Mouse (Mus musculus) midbrain, postnatal 0 days (tissue): Measurements from ENCODE around the gene Eva1c. TPM values are rescaled to one million over a fixed set of nuclear protein-coding genes. Genes with fewer than 3 reads are reported as not detected.

Experiments
- ATAC-seq: fragments of 200-750 bp; cut with Nextera tagmentation; 2 replicates; pipeline ENCODE4 v1.8.0; 2017; ENCODE audit warnings: moderate number of reproducible peaks, mild to moderate bottlenecking, moderate TSS enrichment, moderate library complexity; ENCODE audit not compliant: low FRiP score
- DNase-seq: peaks from one replicate; pipeline ENCODE4 v3.0.0-alpha.2; 2015; ENCODE audit warnings: low spot score
- H3K27ac ChIP-seq: fragments of 300-500 bp; sonication (generic); 2 replicates; pipeline ENCODE4 v1.5.1; 2014; ENCODE audit warnings: low read depth, mild to moderate bottlenecking, low read length, mixed read lengths
- H3K27me3 ChIP-seq: fragments of 300-500 bp; sonication (generic); 2 replicates; pipeline ENCODE4 v1.6.1; 2014; ENCODE audit warnings: low read length, control low read depth, mixed read lengths; ENCODE audit not compliant: insufficient read depth
- H3K36me3 ChIP-seq: fragments of 300-500 bp; sonication (generic); 2 replicates; pipeline ENCODE4 v1.6.1; 2014; ENCODE audit warnings: low read length, control low read depth, mixed read lengths; ENCODE audit not compliant: insufficient read depth
- H3K4me1 ChIP-seq: fragments of 300-500 bp; sonication (generic); 2 replicates; pipeline ENCODE4 v1.6.1; 2014; ENCODE audit warnings: mild to moderate bottlenecking, control low read depth, antibody characterized with exemption, low read length, mixed read lengths; ENCODE audit not compliant: insufficient read depth
- H3K4me2 ChIP-seq: fragments of 300-500 bp; sonication (generic); 2 replicates; pipeline ENCODE4 v1.6.1; 2014; ENCODE audit warnings: low read depth, mild to moderate bottlenecking, low read length, mixed read lengths; ENCODE audit not compliant: poor library complexity, severe bottlenecking
- H3K4me3 ChIP-seq: fragments of 300-500 bp; sonication (generic); 2 replicates; pipeline ENCODE4 v1.5.1; 2014; ENCODE audit warnings: low read depth, mild to moderate bottlenecking, low read length, moderate library complexity
- H3K9ac ChIP-seq: fragments of 300-500 bp; sonication (generic); replicated peaks from 2 replicates; pipeline ENCODE4 v1.6.1; 2014; ENCODE audit warnings: mild to moderate bottlenecking, low read length, moderate library complexity, mixed read lengths; ENCODE audit not compliant: poor library complexity, severe bottlenecking
- H3K9me3 ChIP-seq: fragments of 300-500 bp; sonication (generic); 2 replicates; pipeline ENCODE4 v1.6.1; 2016; ENCODE audit warnings: low read length, control low read depth
- CTCF ChIP-seq: IDR thresholded peaks from 2 replicates; pipeline ENCODE4 v1.5.1; 2016; ENCODE audit warnings: antibody characterized with exemption, mild to moderate bottlenecking
- WGBS: fragments of 180-500 bp; shearing (Covaris S2); extraction: QIAGEN DNeasy Blood & Tissue Kit; methylation state at CpG from one replicate; pipeline ENCODE4 v1.1.7; 2014; 5-methylcytosine and 5-hydroxymethylcytosine counted together
- polyA plus RNA-seq: library from polyadenylated mRNA; unstranded; fragments of >200 nt; fragmentation: Nextera tagmentation; extraction: Ambion mirVana; gene quantifications from 2 replicates; pipeline ENCODE4 v1.2.1, GENCODE M21; 2015
- total RNA-seq: library from RNA; depleted of rRNA; stranded (reverse); fragments of >200 nt; gene quantifications from 2 replicates; pipeline ENCODE4 v1.2.3, GENCODE M21; 2014

The Eva1c gene
- total and polyA plus RNA-seq, 2 experiments from 2014 or later = 3.5 to 4.3 TPM

DNA sequence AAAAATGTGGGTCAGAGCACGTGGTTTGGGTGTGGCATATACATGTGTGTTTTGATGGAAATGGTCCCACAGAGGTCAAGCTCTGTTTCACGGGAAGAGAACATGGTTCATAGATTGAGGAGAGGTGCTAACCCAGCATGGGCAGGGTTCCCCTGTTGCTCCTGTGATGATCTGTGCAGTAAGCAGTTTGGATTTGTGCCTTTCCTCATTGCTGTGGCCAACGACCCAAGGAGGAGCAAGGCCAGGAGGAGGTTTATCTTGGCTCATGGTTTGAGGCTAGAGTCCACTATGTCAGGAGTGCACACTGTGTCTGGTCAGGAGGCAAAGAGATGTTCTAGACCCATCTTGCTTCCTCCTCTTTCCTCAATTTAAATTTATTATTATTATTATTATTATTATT, 36.5 kb downstream of the Eva1c start:
- WGBS = 74% methylated on average over 3 of the region's 3 CpGs
- no peak for TF ChIP-seq CTCF

GRCm38 (mm10) chr16:90863468-90864046, 37.0 kb downstream of the Eva1c start:
- no peak overlapping the region for H3K4me2 ChIP-seq
- 85% methylated on average over 10 of the region's 10 CpGs for WGBS
- ATAC-seq (no peak), DNase-seq (no peak)
- no peaks in the 10 kb centered on the region for H3K36me3 ChIP-seq
- H3K9ac ChIP-seq = no peak overlapping the region
- no peak overlapping the region for H3K27ac ChIP-seq
- no peak for TF ChIP-seq CTCF
- no peaks in the 10 kb centered on the region for H3K4me1 ChIP-seq
- H3K4me3 ChIP-seq = no peak overlapping the region
- H3K27me3 ChIP-seq = no peaks in the 10 kb centered on the region
- no peaks in the 10 kb centered on the region for H3K9me3 ChIP-seq

More for the DNA sequence above, 36.5 kb downstream of the Eva1c start:
- Histone ChIP-seq H3K4me2 (no peak overlapping the region), H3K9me3 (no peaks in the 10 kb centered on the region), H3K27ac (no peak overlapping the region), H3K4me3 (no peak overlapping the region), H3K9ac (no peak overlapping the region), H3K36me3 (no peaks in the 10 kb centered on the region), H3K4me1 (no peaks in the 10 kb centered on the region), H3K27me3 (no peaks in the 10 kb centered on the region)
- DNase-seq (no peak), ATAC-seq (no peak)

- Histone ChIP-seq H3K4me2 (no peak overlapping the region), H3K27me3 (no peaks in the 10 kb centered on the region), H3K27ac (no peak overlapping the region), H3K36me3 (no peaks in the 10 kb centered on the region), H3K9me3 (no peaks in the 10 kb centered on the region), H3K4me3 (no peak overlapping the region), H3K4me1 (no peaks in the 10 kb centered on the region), H3K9ac (no peak overlapping the region)
- 71% methylated on average over 7 of the region's 7 CpGs for WGBS
- DNase-seq (no peak), ATAC-seq (no peak)
- TF ChIP-seq CTCF = no peak
Observed at GRCm38 (mm10) chr16:90864693-90865092, 38.2 kb downstream of the Eva1c start.

GRCm38 (mm10) chr16:90865652-90866051, 39.1 kb downstream of the Eva1c start:
- H3K4me3 ChIP-seq = no peak overlapping the region
- H3K4me1 ChIP-seq = no peaks in the 10 kb centered on the region
- no peak for TF ChIP-seq CTCF
- DNase-seq (no peak), ATAC-seq (no peak)
- no peaks in the 10 kb centered on the region for H3K36me3 ChIP-seq
- no peak overlapping the region for H3K27ac ChIP-seq
- H3K9ac ChIP-seq = no peak overlapping the region
- H3K4me2 ChIP-seq = no peak overlapping the region
- WGBS = 47% methylated on average over 9 of the region's 9 CpGs
- no peaks in the 10 kb centered on the region for H3K27me3 ChIP-seq
- no peaks in the 10 kb centered on the region for H3K9me3 ChIP-seq

DNA sequence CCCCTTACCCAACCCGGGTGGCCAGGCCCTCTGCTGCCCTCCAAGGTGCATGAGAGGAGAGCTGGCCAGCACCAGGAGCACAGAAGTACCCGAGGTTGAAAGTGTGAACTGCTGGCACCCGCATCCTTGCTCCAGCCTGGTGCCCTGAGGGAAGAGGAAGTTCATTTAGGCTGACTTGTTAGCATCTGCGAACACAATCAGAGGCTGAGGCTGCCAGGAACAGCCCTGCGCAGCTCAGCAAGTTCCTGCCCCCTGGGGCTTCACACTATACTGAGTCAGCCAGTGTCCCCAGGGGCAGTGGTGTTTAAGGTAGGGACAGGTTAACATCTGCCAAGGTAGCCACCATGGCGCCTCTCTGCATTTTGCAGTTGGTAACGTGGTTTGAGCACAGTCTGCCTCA, 41.6 kb downstream of the Eva1c start:
- 32% methylated on average over 7 of the region's 7 CpGs for WGBS
- no peak for TF ChIP-seq CTCF
- no peak overlapping the region for H3K4me3 ChIP-seq
- ATAC-seq (no peak), DNase-seq (no peak)
- H3K27me3 ChIP-seq = no peaks in the 10 kb centered on the region
- no peak overlapping the region for H3K4me2 ChIP-seq
- no peaks in the 10 kb centered on the region for H3K4me1 ChIP-seq
- H3K9me3 ChIP-seq = no peaks in the 10 kb centered on the region
- no peaks in the 10 kb centered on the region for H3K36me3 ChIP-seq
- no peak overlapping the region for H3K27ac ChIP-seq
- no peak overlapping the region for H3K9ac ChIP-seq

- Histone ChIP-seq H3K4me1 (no peaks in the 10 kb centered on the region), H3K4me2 (no peak overlapping the region), H3K9me3 (no peaks in the 10 kb centered on the region), H3K27ac (no peak overlapping the region), H3K4me3 (no peak overlapping the region), H3K36me3 (no peaks in the 10 kb centered on the region), H3K9ac (no peak overlapping the region), H3K27me3 (no peaks in the 10 kb centered on the region)
- WGBS = 86% methylated on average over 4 of the region's 4 CpGs
- DNase-seq (no peak), ATAC-seq (no peak)
- no peak for TF ChIP-seq CTCF
Observed at GRCm38 (mm10) chr16:90869361-90869760, 42.8 kb downstream of the Eva1c start.
